Mouse (Mus musculus): ENCODE measurements around the gene Gm853. TPM values are rescaled to one million over a fixed set of nuclear protein-coding genes. Genes with fewer than 3 reads are reported as not detected.

Gm853 gene
- polyA plus RNA-seq, 1 experiment from 2014 or later = not detected

DNA sequence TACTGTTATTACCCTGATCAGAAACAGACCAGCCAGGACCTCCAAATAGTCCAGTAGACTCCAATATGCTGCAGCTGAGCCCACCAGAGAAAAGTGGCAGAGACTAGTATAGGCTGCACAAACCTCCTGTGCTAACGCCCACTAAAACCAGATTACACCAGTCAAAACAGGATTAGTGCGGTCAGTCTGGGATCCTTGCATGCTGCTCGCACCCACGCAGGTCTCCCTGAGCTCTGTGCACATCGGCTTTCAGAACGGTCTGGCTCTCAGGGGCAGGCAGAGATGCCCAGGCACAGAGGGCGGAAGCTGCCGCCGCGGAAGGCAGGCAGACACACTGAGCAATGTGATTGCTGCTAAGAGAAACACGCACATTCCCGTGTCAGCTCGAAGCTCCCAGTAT is 39.2 kb downstream of the Gm853 start:
- no peak for ATAC-seq
- no peak overlapping the region for H3K9ac ChIP-seq
- no peak overlapping the region for H3K4me3 ChIP-seq
- H3K4me1 ChIP-seq = no peaks in the 10 kb centered on the region
- H3K27me3 ChIP-seq (replicated peaks) = peaks cover 60% of the 10 kb centered on the region
- H3K36me3 ChIP-seq = no peaks in the 10 kb centered on the region
- H3K27ac ChIP-seq = no peak overlapping the region
- 71% methylated on average over 13 of the region's 13 CpGs for WGBS (ENCODE audit: insufficient replicate concordance)
- no peaks in the 10 kb centered on the region for H3K9me3 ChIP-seq (replicated peaks)
- H3K4me2 ChIP-seq = no peak overlapping the region

- 0 out of 2 replicates have a peak overlapping the region, but pooled peaks have one; percentile 2 for H3K27ac ChIP-seq
- 35% methylated on average over 4 of the region's 4 CpGs for WGBS (ENCODE audit: insufficient replicate concordance)
- H3K9me3 ChIP-seq (replicated peaks) = no peaks in the 10 kb centered on the region
- H3K4me3 ChIP-seq = no peak overlapping the region
- no peak overlapping the region for H3K9ac ChIP-seq
- H3K27me3 ChIP-seq (replicated peaks) = peaks cover 69% of the 10 kb centered on the region
- no peak overlapping the region for H3K4me2 ChIP-seq
- peaks cover 4% of the 10 kb centered on the region; the same call in 1 of the 2 replicates for H3K4me1 ChIP-seq
- no peak for ATAC-seq
- H3K36me3 ChIP-seq = no peaks in the 10 kb centered on the region
Observed at GRCm38 (mm10) chr4:130181886-130182285, 40.3 kb downstream of the Gm853 start.

DNA sequence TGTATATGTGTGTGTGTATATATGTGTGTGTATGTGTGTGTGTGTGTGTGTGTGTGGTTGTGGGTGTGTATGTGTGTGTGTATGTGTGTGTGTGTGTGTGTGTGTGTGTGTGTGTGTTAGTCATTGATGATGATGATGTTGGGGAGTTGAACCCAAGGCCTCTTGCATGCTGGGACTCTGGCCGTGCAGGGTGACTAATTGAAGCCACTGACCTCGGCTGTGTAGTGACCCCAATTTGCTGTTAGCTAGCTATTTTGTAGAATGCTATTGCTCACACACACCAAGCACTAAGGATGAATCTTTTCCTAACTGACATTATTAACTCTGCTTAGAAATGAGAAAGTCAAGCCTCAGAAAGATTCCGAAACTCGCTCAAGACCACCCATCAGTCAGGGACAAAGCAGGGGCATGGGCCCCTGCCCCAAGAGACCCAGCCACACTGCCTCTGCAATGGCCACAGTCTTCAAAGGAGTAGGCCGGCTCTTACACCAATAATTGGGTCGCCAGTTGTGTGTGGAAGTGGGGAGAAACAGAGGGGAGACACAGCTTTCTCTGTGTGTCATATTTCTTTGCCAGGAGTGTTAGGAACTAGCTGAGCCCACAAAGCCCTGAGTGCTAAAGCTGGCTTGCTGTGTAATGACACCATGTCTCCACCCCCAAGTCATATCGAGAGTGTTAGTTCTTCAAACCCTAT is 41.1 kb downstream of the Gm853 start:
- no peak for ATAC-seq

GRCm38 (mm10) chr4:130179876-130180275 is 42.3 kb downstream of the Gm853 start:
- no peaks in the 10 kb centered on the region for H3K9me3 ChIP-seq (replicated peaks)
- no peak overlapping the region for H3K4me2 ChIP-seq
- 64% methylated on average over 3 of the region's 3 CpGs for WGBS (ENCODE audit: insufficient replicate concordance)
- H3K27me3 ChIP-seq (replicated peaks) = peaks cover 70% of the 10 kb centered on the region
- no peak overlapping the region for H3K27ac ChIP-seq
- ATAC-seq = no peak
- H3K4me1 ChIP-seq = peaks cover 22% of the 10 kb centered on the region
- H3K4me3 ChIP-seq = no peak overlapping the region
- H3K9ac ChIP-seq = no peak overlapping the region
- H3K36me3 ChIP-seq = no peaks in the 10 kb centered on the region

More for the DNA sequence above, 41.1 kb downstream of the Gm853 start:
- H3K4me1 ChIP-seq = peaks cover 11% of the 10 kb centered on the region; the same call in 1 of the 2 replicates
- peaks cover 69% of the 10 kb centered on the region for H3K27me3 ChIP-seq (replicated peaks)
- H3K9me3 ChIP-seq (replicated peaks) = no peaks in the 10 kb centered on the region
- 65% methylated on average over 7 of the region's 7 CpGs for whole genome bisulfite sequencing (ENCODE audit: insufficient replicate concordance)
- no peaks in the 10 kb centered on the region for H3K36me3 ChIP-seq
- H3K27ac ChIP-seq = no peak overlapping the region
- H3K4me2 ChIP-seq = no peak overlapping the region
- no peak overlapping the region for H3K4me3 ChIP-seq
- H3K9ac ChIP-seq = no peak overlapping the region

- Histone ChIP-seq H3K27ac (no peak overlapping the region), H3K4me3 (no peak overlapping the region)
- no peak for ATAC-seq
Observed at GRCm38 (mm10) chr4:130177536-130177935, 44.7 kb downstream of the Gm853 start.

DNA sequence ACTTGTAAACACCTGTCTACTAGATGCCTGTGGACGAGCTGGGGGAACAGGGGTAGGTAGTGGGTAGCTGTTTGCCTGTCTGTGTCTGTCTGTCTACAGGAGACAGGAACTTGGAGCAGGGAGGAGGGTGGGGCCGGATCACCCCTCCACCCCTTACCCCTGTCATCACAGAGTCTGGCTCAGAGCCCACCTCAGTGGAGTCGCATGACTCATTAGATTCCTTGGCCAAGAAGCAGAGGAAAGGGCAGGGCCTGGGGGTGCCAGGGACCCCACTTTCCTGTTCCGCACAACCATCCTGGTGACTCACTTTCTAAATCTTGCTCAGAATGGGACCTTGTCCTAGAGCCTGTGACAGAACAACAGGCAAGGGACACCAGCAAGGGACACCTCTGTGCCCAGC is 45.1 kb downstream of the Gm853 start:
- Histone ChIP-seq H3K27ac (no peak overlapping the region), H3K9me3 (replicated peaks) (no peaks in the 10 kb centered on the region), H3K27me3 (replicated peaks) (peaks cover 80% of the 10 kb centered on the region), H3K4me1 (peaks cover 50% of the 10 kb centered on the region), H3K36me3 (no peaks in the 10 kb centered on the region), H3K9ac (no peak overlapping the region), H3K4me2 (no peak overlapping the region), H3K4me3 (no peak overlapping the region)
- ATAC-seq = no peak
- WGBS (ENCODE audit: insufficient replicate concordance) = 65% methylated on average over 4 of the region's 4 CpGs

More at GRCm38 (mm10) chr4:130177536-130177935, 44.7 kb downstream of the Gm853 start:
- no peak overlapping the region for H3K4me2 ChIP-seq
- peaks cover 46% of the 10 kb centered on the region for H3K4me1 ChIP-seq
- WGBS (ENCODE audit: insufficient replicate concordance) = 52% methylated on average over 7 of the region's 7 CpGs
- H3K36me3 ChIP-seq = no peaks in the 10 kb centered on the region
- no peak overlapping the region for H3K9ac ChIP-seq
- H3K27me3 ChIP-seq (replicated peaks) = peaks cover 80% of the 10 kb centered on the region
- no peaks in the 10 kb centered on the region for H3K9me3 ChIP-seq (replicated peaks)

DNA sequence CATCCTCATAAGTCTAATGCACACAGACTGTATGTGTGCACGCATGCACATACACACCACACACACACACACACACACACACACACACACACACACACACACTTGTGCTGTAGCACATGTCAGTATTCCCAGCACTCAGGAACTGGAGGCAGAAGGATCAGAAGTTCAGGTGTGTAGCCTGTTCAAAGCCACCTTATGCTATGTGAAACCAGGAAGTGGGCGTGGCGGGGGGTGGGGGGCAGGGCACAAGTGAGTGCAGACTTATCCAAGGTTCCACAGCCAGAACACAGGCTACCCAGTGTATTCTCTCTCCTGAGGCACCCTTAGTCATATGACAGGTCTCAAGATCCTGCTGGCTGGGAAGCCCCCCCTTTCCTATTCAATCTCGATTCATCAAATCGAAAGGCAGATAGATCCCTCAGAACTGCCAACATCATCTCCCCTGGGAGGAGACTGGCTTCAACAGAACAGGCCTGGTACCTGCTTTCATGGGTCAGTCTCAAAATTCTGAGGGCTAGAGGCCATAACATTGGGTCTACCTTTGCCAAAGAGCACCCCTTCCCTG is 46.0 kb downstream of the Gm853 start:
- peaks cover 6% of the 10 kb centered on the region; the same call in 1 of the 2 replicates for H3K36me3 ChIP-seq
- WGBS (ENCODE audit: insufficient replicate concordance) = 72% methylated on average over 5 of the region's 5 CpGs
- peaks cover 58% of the 10 kb centered on the region for H3K4me1 ChIP-seq
- peaks cover 87% of the 10 kb centered on the region for H3K27me3 ChIP-seq (replicated peaks)
- H3K4me2 ChIP-seq = no peak overlapping the region
- H3K4me3 ChIP-seq = no peak overlapping the region
- no peak for ATAC-seq
- H3K27ac ChIP-seq = no peak overlapping the region
- no peak overlapping the region for H3K9ac ChIP-seq
- no peaks in the 10 kb centered on the region for H3K9me3 ChIP-seq (replicated peaks)

DNA sequence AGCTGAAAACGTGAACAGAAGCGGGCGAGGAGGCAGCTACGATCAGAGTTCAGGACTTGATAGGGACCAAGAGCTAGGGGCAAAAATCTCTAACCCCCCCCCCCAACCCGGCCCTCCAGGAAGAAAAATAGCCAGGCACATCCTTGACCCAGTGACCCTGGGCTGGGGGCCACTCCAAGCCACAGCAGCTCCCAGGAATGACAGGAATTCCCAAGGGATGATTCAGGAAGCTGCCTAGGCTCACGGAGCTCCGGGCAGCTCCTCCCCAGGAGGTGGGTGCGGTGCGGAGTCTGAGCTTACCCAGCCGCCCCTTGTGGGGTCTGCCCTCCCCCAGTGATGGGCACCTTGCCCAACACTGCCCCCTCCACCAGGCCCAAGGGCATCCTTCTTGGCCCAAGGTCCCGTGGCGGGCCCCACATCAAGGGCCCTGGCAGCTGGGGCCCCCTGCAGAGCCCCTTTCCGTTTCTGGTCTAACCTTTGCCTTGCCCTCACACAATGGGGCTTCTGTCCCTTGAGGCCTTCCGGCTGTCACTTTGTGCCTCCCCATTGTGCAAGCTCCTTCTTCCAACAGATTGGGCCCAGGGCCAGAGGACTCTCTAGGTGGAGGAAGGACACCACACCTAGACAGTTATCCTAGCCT is 47.0 kb downstream of the Gm853 start, which contains the start of gene Tinagl1:
Gene Tinagl1 (minus strand): TSS at position 51 of the 640 bp plus-strand sequence.
- Histone ChIP-seq H3K4me1 (peaks cover 58% of the 10 kb centered on the region), H3K4me3 (peak within 1 kb of the TSS; percentile 55), H3K27me3 (replicated peaks) (peaks cover 84% of the 10 kb centered on the region), H3K4me2 (peak within 1 kb of the TSS; percentile 69), H3K27ac (peak within 1 kb of the TSS; percentile 78), H3K9me3 (replicated peaks) (no peaks in the 10 kb centered on the region), H3K36me3 (peaks cover 7% of the 10 kb centered on the region; the same call in 1 of the 2 replicates), H3K9ac (peak within 1 kb of the TSS; percentile 59)
- 3% methylated on average over 14 of the region's 14 CpGs for WGBS (ENCODE audit: insufficient replicate concordance)
- no peak for ATAC-seq

DNA sequence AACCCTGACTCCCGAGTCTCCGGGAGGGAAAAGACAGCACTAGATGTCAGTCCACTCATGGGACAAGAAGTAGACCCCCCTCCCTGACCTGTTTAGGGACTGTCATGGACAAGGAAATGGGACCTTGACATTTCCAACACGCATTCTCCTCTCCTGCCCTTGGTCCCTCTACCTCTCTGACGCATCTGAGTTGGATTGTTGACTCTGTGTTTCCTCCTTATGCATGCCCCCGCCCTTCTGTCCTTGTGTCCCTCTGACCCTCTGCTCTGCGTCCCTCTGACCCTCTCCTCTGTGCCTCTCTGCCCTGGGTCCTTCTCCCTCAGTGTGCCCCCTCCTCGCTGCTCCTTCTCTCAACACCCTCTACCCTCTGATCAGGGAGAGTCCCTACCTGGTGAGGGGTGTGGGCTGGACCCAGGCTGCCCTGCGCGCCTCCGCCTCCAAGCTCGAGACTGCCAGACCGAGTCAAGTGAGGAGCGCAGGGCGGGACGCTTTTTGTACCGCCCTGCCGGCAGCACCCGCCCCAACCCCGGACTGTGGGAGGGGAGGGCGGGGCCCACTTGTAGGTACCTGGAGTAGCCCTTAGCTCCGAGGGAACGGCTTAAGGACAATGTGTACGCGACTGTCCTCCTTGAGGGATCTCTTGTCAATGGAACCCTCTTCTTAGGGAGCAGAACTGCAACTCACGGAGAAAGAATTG is 47.7 kb downstream of the Gm853 start:
- Histone ChIP-seq H3K27me3 (replicated peaks) (peaks cover 79% of the 10 kb centered on the region), H3K4me1 (peaks cover 58% of the 10 kb centered on the region)

GRCm38 (mm10) chr4:130173911-130174311 is 48.3 kb downstream of the Gm853 start:
- peak overlapping the region; percentile 55 for H3K4me3 ChIP-seq
- 46% methylated on average over 19 of the region's 19 CpGs for WGBS (ENCODE audit: insufficient replicate concordance)
- peaks cover 81% of the 10 kb centered on the region for H3K27me3 ChIP-seq (replicated peaks)
- ATAC-seq = peak; percentile 33
- no peaks in the 10 kb centered on the region for H3K9me3 ChIP-seq (replicated peaks)
- H3K27ac ChIP-seq = peak overlapping the region; percentile 78
- peaks cover 10% of the 10 kb centered on the region; the same call in 1 of the 2 replicates for H3K36me3 ChIP-seq
- peaks cover 61% of the 10 kb centered on the region for H3K4me1 ChIP-seq
- H3K4me2 ChIP-seq = peak overlapping the region; percentile 69
- peak overlapping the region; percentile 59 for H3K9ac ChIP-seq

More for the DNA sequence above, 47.7 kb downstream of the Gm853 start:
- peak; percentile 82 for ATAC-seq
- WGBS (ENCODE audit: insufficient replicate concordance) = 4% methylated on average over 25 of the region's 25 CpGs
- Histone ChIP-seq H3K9me3 (replicated peaks) (no peaks in the 10 kb centered on the region), H3K4me2 (peak overlapping the region; percentile 69), H3K9ac (peak overlapping the region; percentile 59), H3K36me3 (peaks cover 10% of the 10 kb centered on the region; the same call in 1 of the 2 replicates), H3K4me3 (peak overlapping the region; percentile 55), H3K27ac (peak overlapping the region; percentile 78)

DNA sequence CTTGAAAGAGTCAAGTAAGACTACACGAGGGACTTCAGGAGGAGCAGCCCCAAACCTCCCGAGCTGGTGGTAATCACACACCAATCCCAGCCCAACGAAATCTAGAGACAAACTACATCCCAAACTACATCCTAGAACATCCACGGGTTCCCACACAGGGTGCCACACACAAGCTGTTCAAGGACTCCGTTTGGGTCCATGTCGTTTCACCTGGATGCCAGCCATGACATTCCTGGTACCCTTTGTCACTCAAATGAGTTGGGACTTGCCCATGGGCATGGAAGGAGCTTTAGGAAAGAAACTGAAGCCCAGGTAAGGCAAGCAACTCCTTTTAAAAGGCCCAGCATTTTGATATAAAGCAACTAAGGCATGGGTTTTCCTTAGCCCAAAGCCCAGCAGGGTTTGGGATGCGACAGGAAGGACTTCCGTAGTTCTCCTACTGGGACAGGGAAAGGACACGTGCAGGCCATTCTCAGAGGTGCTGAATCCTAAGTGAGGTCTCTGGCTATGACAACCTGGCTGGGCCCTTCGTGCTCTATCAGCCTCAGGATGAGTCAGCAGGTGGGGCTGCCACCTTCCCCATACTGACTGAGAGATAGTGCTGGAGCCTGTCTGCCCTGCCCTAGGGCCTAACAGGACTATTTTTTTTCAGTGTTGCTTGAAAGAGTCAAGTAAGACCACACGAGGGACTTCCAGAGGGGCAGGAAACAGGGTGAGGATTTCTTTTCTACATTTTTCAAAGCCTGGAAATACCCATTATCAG is 49.0 kb downstream of the Gm853 start:
- peak; percentile 85 for ATAC-seq
- Histone ChIP-seq H3K9me3 (replicated peaks) (no peaks in the 10 kb centered on the region), H3K36me3 (peaks cover 10% of the 10 kb centered on the region; the same call in 1 of the 2 replicates), H3K4me3 (peak overlapping the region; percentile 55), H3K27me3 (replicated peaks) (peaks cover 81% of the 10 kb centered on the region), H3K27ac (peak overlapping the region; percentile 78), H3K9ac (peak overlapping the region; percentile 59), H3K4me2 (peak overlapping the region; percentile 69), H3K4me1 (peaks cover 67% of the 10 kb centered on the region)
- 48% methylated on average over 11 of the region's 11 CpGs for WGBS (ENCODE audit: insufficient replicate concordance)

Data from liver, embryonic 12.5 days (tissue).